Mouse (Mus musculus) liver, postnatal 0 days (tissue): ENCODE results near the gene Pcca.

Experiments used
- CTCF ChIP-seq: sonication (generic); IDR thresholded peaks from 2 replicates; pipeline ENCODE4 v1.5.1; 2016; ENCODE audit warnings: antibody characterized with exemption, low read depth
- EP300 ChIP-seq: IDR thresholded peaks from 2 replicates; pipeline ENCODE4 v1.6.1; 2016; ENCODE audit warnings: antibody characterized with exemption, low read depth, mild to moderate bottlenecking

DNA sequence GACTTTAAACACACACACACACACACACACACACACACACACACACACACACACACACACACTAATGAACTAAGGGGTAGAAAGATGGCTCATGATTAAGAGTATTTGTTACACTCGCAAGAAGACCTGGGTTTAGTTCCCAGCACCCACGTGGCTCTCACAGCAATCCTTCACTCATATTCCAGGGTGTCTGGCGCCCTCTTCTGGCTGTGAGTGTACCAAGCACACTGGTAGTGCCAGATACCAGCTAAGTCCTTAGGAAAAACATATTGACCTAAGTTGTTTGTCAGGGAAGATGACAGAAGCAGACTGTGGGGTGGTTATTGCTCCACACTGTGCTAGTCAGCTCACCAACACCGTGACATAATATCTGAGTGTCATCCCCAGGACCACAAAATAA is 43.7 kb downstream of the Pcca start:
- TF ChIP-seq EP300 = no peak
- TF ChIP-seq CTCF = peak; percentile 41; the same call in 1 of the 2 replicates
